Mouse (Mus musculus) gastrocnemius, postnatal 36 days (tissue): ENCODE results near the gene BC016579. TPM values are rescaled to one million over a fixed set of nuclear protein-coding genes. Genes with fewer than 3 reads are reported as not detected.

ENCODE experiments used
- total RNA-seq, 2 experiments: library from RNA; stranded (reverse); gene quantifications; 2 replicates each; pipeline ENCODE4 v1.2.3; 2021

Gene BC016579
- total RNA-seq, 2 experiments from 2014 or later, result not detected

Other genes starting within 250 kb of the BC016579 start
- gene Cd200, start 245.0 kb downstream of the BC016579 start, total RNA-seq, result 10 to 100 TPM; 15.9 to 21.4 TPM
- gene Gm609, start 161.1 kb downstream of the BC016579 start, total RNA-seq, result under 1 TPM in 1 of 2 experiments, not detected in 1; 0.10 TPM
- gene Gm17783, start 122.0 kb downstream of the BC016579 start, total RNA-seq, result not detected
- gene Slc9c1, start 118.8 kb downstream of the BC016579 start, total RNA-seq, result not detected
- gene Gcsam, start 43.7 kb downstream of the BC016579 start, total RNA-seq, result under 1 TPM in 1 of 2 experiments, not detected in 1; 0.07 TPM
- not detected for gene Tmprss7, start 39.6 kb upstream of the BC016579 start, total RNA-seq
- gene Tagln3, start 70.5 kb upstream of the BC016579 start, total RNA-seq, result under 1 TPM; 0.20 to 0.42 TPM
- gene Abhd10, start 88.9 kb upstream of the BC016579 start, total RNA-seq, result 10 to 100 TPM in 1 of 2 experiments, 1 to 10 TPM in 1; 9.2 to 10.2 TPM